Mouse (Mus musculus): ENCODE measurements around the gene Zbtb5. TPM values are rescaled to one million over a fixed set of nuclear protein-coding genes. Genes with fewer than 3 reads are reported as not detected.

The Zbtb5 gene
- polyA plus RNA-seq, 1 experiment from 2014 or later, result 45.7 TPM

GRCm38 (mm10) chr4:44976921-44977710 lies 35.1 kb downstream of the Zbtb5 start:
- Histone ChIP-seq H3K9ac (no peak overlapping the region), H3K27me3 (ENCODE audit: control insufficient read depth, insufficient read depth, low read length) (no peaks in the 10 kb centered on the region), H3K36me3 (replicated peaks; ENCODE audit: control insufficient read depth, insufficient read depth) (no peaks in the 10 kb centered on the region), H3K27ac (no peak overlapping the region), H3K4me2 (replicated peaks) (no peak overlapping the region), H3K9me3 (ENCODE audit: control insufficient read depth, low read length) (no peaks in the 10 kb centered on the region), H3K4me1 (replicated peaks; ENCODE audit: control insufficient read depth, insufficient read depth, low read length) (peaks cover 23% of the 10 kb centered on the region), H3K4me3 (replicated peaks; ENCODE audit: low read length) (no peak overlapping the region)
- ATAC-seq (ENCODE audit: low FRiP score) (no peak), DNase-seq (ENCODE audit: low spot score) (no peak)
- 89% methylated on average over 10 of the region's 10 CpGs for WGBS

GRCm38 (mm10) chr4:44976026-44976615 lies 36.1 kb downstream of the Zbtb5 start:
- 77% methylated on average over 6 of the region's 6 CpGs for whole genome bisulfite sequencing
- H3K27ac ChIP-seq, result no peak overlapping the region
- H3K9me3 ChIP-seq (ENCODE audit: control insufficient read depth, low read length), result no peaks in the 10 kb centered on the region
- no peak overlapping the region for H3K4me3 ChIP-seq (replicated peaks; ENCODE audit: low read length)
- no peak overlapping the region for H3K9ac ChIP-seq
- H3K27me3 ChIP-seq (ENCODE audit: control insufficient read depth, insufficient read depth, low read length), result no peaks in the 10 kb centered on the region
- DNase-seq (ENCODE audit: low spot score) (no peak), ATAC-seq (ENCODE audit: low FRiP score) (no peak)
- H3K36me3 ChIP-seq (replicated peaks; ENCODE audit: control insufficient read depth, insufficient read depth), result no peaks in the 10 kb centered on the region
- H3K4me2 ChIP-seq (replicated peaks), result no peak overlapping the region
- 0 out of 2 replicates have a peak, but pooled peaks cover 15% of the 10 kb centered on the region for H3K4me1 ChIP-seq (replicated peaks; ENCODE audit: control insufficient read depth, insufficient read depth, low read length)

DNA sequence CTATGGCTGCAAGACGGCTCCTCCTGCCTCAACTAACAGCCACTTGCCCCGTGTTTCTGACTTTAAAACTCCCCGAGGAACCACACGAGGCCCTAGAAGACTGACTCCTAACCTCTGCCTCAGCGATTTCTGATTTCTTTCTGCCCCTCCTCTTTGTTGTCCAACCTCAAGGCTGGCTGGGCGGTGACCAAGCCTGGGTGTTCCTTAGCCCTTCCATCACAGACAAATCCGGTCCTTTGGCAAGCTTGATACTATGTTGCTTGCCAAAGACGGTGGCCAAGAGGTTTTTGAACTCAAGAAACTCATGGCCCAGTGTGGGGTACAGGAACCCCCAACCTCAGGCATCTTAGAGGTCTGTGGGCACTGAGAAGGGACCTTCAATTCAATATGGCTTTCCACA lies 37.9 kb downstream of the Zbtb5 start:
- WGBS, result 80% methylated on average over 8 of the region's 8 CpGs
- no peak for ATAC-seq (ENCODE audit: low FRiP score)
- no peaks in the 10 kb centered on the region for H3K27me3 ChIP-seq (ENCODE audit: control insufficient read depth, insufficient read depth, low read length)
- DNase-seq (ENCODE audit: low spot score), result no peak
- no peak overlapping the region for H3K9ac ChIP-seq
- 0 out of 2 replicates have a peak, but pooled peaks cover 6% of the 10 kb centered on the region for H3K4me1 ChIP-seq (replicated peaks; ENCODE audit: control insufficient read depth, insufficient read depth, low read length)
- no peaks in the 10 kb centered on the region for H3K36me3 ChIP-seq (replicated peaks; ENCODE audit: control insufficient read depth, insufficient read depth)
- no peak overlapping the region for H3K4me2 ChIP-seq (replicated peaks)
- no peaks in the 10 kb centered on the region for H3K9me3 ChIP-seq (ENCODE audit: control insufficient read depth, low read length)
- H3K27ac ChIP-seq, result no peak overlapping the region
- H3K4me3 ChIP-seq (replicated peaks; ENCODE audit: low read length), result no peak overlapping the region

- peak overlapping the region; percentile 31 for H3K4me2 ChIP-seq (replicated peaks)
- 0 out of 2 replicates have a peak, but pooled peaks cover 6% of the 10 kb centered on the region for H3K4me1 ChIP-seq (replicated peaks; ENCODE audit: control insufficient read depth, insufficient read depth, low read length)
- H3K9ac ChIP-seq, result no peak overlapping the region
- DNase-seq (ENCODE audit: low spot score), result no peak
- peak; percentile 27; the same call in 1 of the 2 replicates for ATAC-seq (ENCODE audit: low FRiP score)
- no peaks in the 10 kb centered on the region for H3K36me3 ChIP-seq (replicated peaks; ENCODE audit: control insufficient read depth, insufficient read depth)
- no peaks in the 10 kb centered on the region for H3K27me3 ChIP-seq (ENCODE audit: control insufficient read depth, insufficient read depth, low read length)
- H3K9me3 ChIP-seq (ENCODE audit: control insufficient read depth, low read length), result no peaks in the 10 kb centered on the region
- no peak overlapping the region for H3K4me3 ChIP-seq (replicated peaks; ENCODE audit: low read length)
- H3K27ac ChIP-seq, result no peak overlapping the region
- 58% methylated on average over 14 of the region's 14 CpGs for WGBS
These were observed 38.3 kb downstream of the Zbtb5 start for GRCm38 (mm10) chr4:44973871-44974270.

GRCm38 (mm10) chr4:44973450-44973849 lies 38.8 kb downstream of the Zbtb5 start:
- Histone ChIP-seq H3K4me2 (replicated peaks) (peak overlapping the region; percentile 31), H3K27me3 (ENCODE audit: control insufficient read depth, insufficient read depth, low read length) (no peaks in the 10 kb centered on the region), H3K4me1 (replicated peaks; ENCODE audit: control insufficient read depth, insufficient read depth, low read length) (0 out of 2 replicates have a peak, but pooled peaks cover 6% of the 10 kb centered on the region), H3K9ac (no peak overlapping the region), H3K9me3 (ENCODE audit: control insufficient read depth, low read length) (no peaks in the 10 kb centered on the region), H3K36me3 (replicated peaks; ENCODE audit: control insufficient read depth, insufficient read depth) (no peaks in the 10 kb centered on the region), H3K27ac (no peak overlapping the region), H3K4me3 (replicated peaks; ENCODE audit: low read length) (no peak overlapping the region)
- 14% methylated on average over 9 of the region's 9 CpGs for WGBS
- peak; percentile 40; the same call in 1 of the 2 replicates for ATAC-seq (ENCODE audit: low FRiP score)
- DNase-seq (ENCODE audit: low spot score), result peak; percentile 58

DNA sequence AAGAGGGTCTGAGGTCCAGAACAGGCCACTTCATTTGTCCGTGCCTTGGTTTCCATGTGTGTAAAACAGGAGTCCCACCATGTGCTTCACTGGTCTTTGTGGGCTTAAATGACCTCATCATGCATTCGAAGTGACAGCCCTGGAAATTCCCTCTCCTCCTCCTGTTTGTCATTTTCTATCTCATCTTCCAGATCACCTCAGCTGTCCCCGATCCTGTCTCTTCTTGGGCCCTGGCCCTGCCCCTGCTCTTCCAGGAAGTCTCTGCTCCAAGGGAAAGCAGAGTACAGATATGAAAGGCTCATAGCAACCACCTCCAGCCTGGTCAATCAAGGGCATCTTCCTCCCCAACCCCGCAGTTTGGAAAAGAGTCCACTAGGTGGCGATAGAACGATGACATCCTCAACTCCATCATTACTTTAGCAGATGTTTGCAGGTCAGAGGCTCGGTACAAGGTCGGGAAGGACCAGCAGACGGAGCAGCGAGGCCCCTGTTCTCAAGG lies 41.6 kb downstream of the Zbtb5 start:
- H3K27me3 ChIP-seq (ENCODE audit: control insufficient read depth, insufficient read depth, low read length), result no peaks in the 10 kb centered on the region

DNA sequence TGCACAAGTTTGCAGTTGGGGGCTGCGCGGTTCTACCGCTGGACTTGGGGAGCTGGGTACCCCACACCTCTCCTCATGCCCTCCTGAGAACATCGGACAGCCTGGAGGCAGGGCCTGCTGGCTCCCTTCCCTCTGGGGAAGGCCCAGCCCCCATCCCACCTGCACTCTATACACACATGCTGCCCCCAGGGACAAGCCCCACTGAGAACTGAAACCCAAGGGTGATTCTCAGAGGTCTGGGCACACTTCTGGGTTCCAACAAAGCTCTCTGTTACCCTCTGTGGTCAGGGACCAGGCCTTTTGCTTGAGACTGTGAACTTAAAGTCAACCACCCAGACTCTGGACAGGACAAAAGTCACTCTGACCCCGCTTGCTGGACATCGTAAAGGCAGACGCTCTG lies 42.2 kb downstream of the Zbtb5 start:
- Histone ChIP-seq H3K27me3 (ENCODE audit: control insufficient read depth, insufficient read depth, low read length) (no peaks in the 10 kb centered on the region), H3K4me2 (replicated peaks) (no peak overlapping the region), H3K9ac (no peak overlapping the region), H3K4me1 (replicated peaks; ENCODE audit: control insufficient read depth, insufficient read depth, low read length) (0 out of 2 replicates have a peak, but pooled peaks cover 6% of the 10 kb centered on the region), H3K4me3 (replicated peaks; ENCODE audit: low read length) (no peak overlapping the region), H3K27ac (no peak overlapping the region), H3K9me3 (ENCODE audit: control insufficient read depth, low read length) (no peaks in the 10 kb centered on the region), H3K36me3 (replicated peaks; ENCODE audit: control insufficient read depth, insufficient read depth) (no peaks in the 10 kb centered on the region)
- DNase-seq (ENCODE audit: low spot score) (no peak), ATAC-seq (ENCODE audit: low FRiP score) (no peak)
- 97% methylated on average over 7 of the region's 7 CpGs for WGBS

More for the DNA sequence above, 41.6 kb downstream of the Zbtb5 start:
- H3K27ac ChIP-seq, result no peak overlapping the region
- 25% methylated on average over 10 of the region's 10 CpGs for WGBS
- no peak overlapping the region for H3K9ac ChIP-seq
- no peak overlapping the region for H3K4me2 ChIP-seq (replicated peaks)
- ATAC-seq (ENCODE audit: low FRiP score), result no peak
- H3K9me3 ChIP-seq (ENCODE audit: control insufficient read depth, low read length), result no peaks in the 10 kb centered on the region
- H3K4me1 ChIP-seq (replicated peaks; ENCODE audit: control insufficient read depth, insufficient read depth, low read length), result 0 out of 2 replicates have a peak, but pooled peaks cover 6% of the 10 kb centered on the region
- no peak overlapping the region for H3K4me3 ChIP-seq (replicated peaks; ENCODE audit: low read length)
- no peaks in the 10 kb centered on the region for H3K36me3 ChIP-seq (replicated peaks; ENCODE audit: control insufficient read depth, insufficient read depth)
- peak; percentile 66 for DNase-seq (ENCODE audit: low spot score)

- H3K36me3 ChIP-seq (replicated peaks; ENCODE audit: control insufficient read depth, insufficient read depth), result no peaks in the 10 kb centered on the region
- ATAC-seq (ENCODE audit: low FRiP score), result no peak
- H3K9me3 ChIP-seq (ENCODE audit: control insufficient read depth, low read length), result no peaks in the 10 kb centered on the region
- H3K4me2 ChIP-seq (replicated peaks), result no peak overlapping the region
- H3K27me3 ChIP-seq (ENCODE audit: control insufficient read depth, insufficient read depth, low read length), result no peaks in the 10 kb centered on the region
- H3K27ac ChIP-seq, result no peak overlapping the region
- no peak overlapping the region for H3K9ac ChIP-seq
- no peak overlapping the region for H3K4me3 ChIP-seq (replicated peaks; ENCODE audit: low read length)
- H3K4me1 ChIP-seq (replicated peaks; ENCODE audit: control insufficient read depth, insufficient read depth, low read length), result no peaks in the 10 kb centered on the region
- no peak for DNase-seq (ENCODE audit: low spot score)
- 87% methylated on average over 8 of the region's 8 CpGs for WGBS
These were observed 44.8 kb downstream of the Zbtb5 start for GRCm38 (mm10) chr4:44967402-44967801.

- DNase-seq (ENCODE audit: low spot score) (no peak), ATAC-seq (ENCODE audit: low FRiP score) (no peak)
- H3K27me3 ChIP-seq (ENCODE audit: control insufficient read depth, insufficient read depth, low read length), result no peaks in the 10 kb centered on the region
- H3K9me3 ChIP-seq (ENCODE audit: control insufficient read depth, low read length), result no peaks in the 10 kb centered on the region
- H3K4me1 ChIP-seq (replicated peaks; ENCODE audit: control insufficient read depth, insufficient read depth, low read length), result no peaks in the 10 kb centered on the region
- no peak overlapping the region for H3K27ac ChIP-seq
- no peak overlapping the region for H3K4me2 ChIP-seq (replicated peaks)
- no peak overlapping the region for H3K4me3 ChIP-seq (replicated peaks; ENCODE audit: low read length)
- H3K9ac ChIP-seq, result no peak overlapping the region
- 91% methylated on average over 3 of the region's 3 CpGs for WGBS
- no peaks in the 10 kb centered on the region for H3K36me3 ChIP-seq (replicated peaks; ENCODE audit: control insufficient read depth, insufficient read depth)
These were observed 46.5 kb downstream of the Zbtb5 start for GRCm38 (mm10) chr4:44965736-44966135.
